Mouse (Mus musculus): ENCODE measurements around the gene Pabpn1l.

- TF ChIP-seq CTCF (IDR thresholded peaks at IDR 0.05; ENCODE audit: control insufficient read depth, insufficient read depth, insufficient replicate concordance, low read depth, low read length) (no peak), POLR2A (IDR thresholded peaks at IDR 0.05; ENCODE audit: control insufficient read depth, low read depth, low read length) (no peak)
Observed at GRCm38 (mm10) chr8:122571750-122572267, 50.7 kb downstream of the Pabpn1l start.
